Mouse (Mus musculus): Measurements from ENCODE around the gene Aars. TPM values are rescaled to one million over a fixed set of nuclear protein-coding genes. Genes with fewer than 3 reads are reported as not detected.

Gene Aars
- total RNA-seq, 2 experiments from 2014 or later = 90.2 to 103 TPM

GRCm38 (mm10) chr8:111030045-111030444, 2.9 kb upstream of the Aars start:
- TF ChIP-seq CTCF (IDR thresholded peaks at IDR 0.05) = no peak
- no peak for DNase-seq (ENCODE audit: extremely low spot score in 1 of 2, low spot score in 2 of 2)
- Histone ChIP-seq H3K27ac (no peak overlapping the region), H3K4me3 (no peak overlapping the region)
- intact Hi-C loops (cut with DNase I) = no loop called here

GRCm38 (mm10) chr8:111031572-111031971, 1.4 kb upstream of the Aars start, which contains the start of gene Ddx19b:
TSS of gene Ddx19b (minus strand) at chr8:111031751.
- intact Hi-C loops (cut with DNase I) = no loop called here
- Histone ChIP-seq H3K4me3 (no peak within 1 kb of the TSS), H3K27ac (no peak within 1 kb of the TSS)
- DNase-seq (ENCODE audit: extremely low spot score in 1 of 2, low spot score in 2 of 2) = no peak
- no peak for TF ChIP-seq CTCF (IDR thresholded peaks at IDR 0.05)

- DNase-seq (ENCODE audit: extremely low spot score in 1 of 2, low spot score in 2 of 2) = peak; percentile 95 to 99
- TF ChIP-seq CTCF (IDR thresholded peaks at IDR 0.05) = no peak
- intact Hi-C loops (cut with DNase I) = no loop called here
- Histone ChIP-seq H3K4me3 (peak overlapping the region; percentile 98), H3K27ac (peak overlapping the region; percentile 95)
Observed at GRCm38 (mm10) chr8:111033482-111034215, 705 bp downstream of the Aars start.

- Histone ChIP-seq H3K27ac (peak overlapping the region; percentile 95), H3K4me3 (peak overlapping the region; percentile 98)
- no peak for DNase-seq (ENCODE audit: extremely low spot score in 1 of 2, low spot score in 2 of 2)
- TF ChIP-seq CTCF (IDR thresholded peaks at IDR 0.05) = no peak
- intact Hi-C loops (cut with DNase I) = no loop called here
Observed at GRCm38 (mm10) chr8:111034276-111034675, 1.3 kb downstream of the Aars start.

DNA sequence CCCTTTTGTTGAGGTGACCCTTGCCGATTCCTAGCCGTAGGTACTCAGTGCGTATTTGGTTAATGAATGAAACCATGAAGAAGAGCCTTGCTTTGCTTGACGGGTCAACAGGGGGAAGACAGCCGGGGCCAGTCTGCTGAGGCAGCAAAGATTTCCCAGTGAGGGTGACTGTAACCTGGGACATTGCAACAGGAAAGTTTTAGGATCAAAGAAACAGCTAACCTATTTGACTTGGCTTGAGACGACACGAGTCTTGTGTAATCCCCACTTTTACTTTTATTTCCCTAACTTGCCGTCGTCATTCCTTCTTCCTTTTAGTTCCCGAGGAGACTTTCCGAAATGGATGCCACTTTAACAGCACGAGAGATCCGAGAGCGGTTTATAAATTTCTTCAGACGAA, 3.6 kb downstream of the Aars start:
- no peak overlapping the region for H3K27ac ChIP-seq
- TF ChIP-seq CTCF (IDR thresholded peaks at IDR 0.05) = no peak
- DNase-seq (ENCODE audit: extremely low spot score in 1 of 2, low spot score in 2 of 2) = no peak
- no peak overlapping the region for H3K4me3 ChIP-seq
- intact Hi-C loops (cut with DNase I) = no loop called here

DNA sequence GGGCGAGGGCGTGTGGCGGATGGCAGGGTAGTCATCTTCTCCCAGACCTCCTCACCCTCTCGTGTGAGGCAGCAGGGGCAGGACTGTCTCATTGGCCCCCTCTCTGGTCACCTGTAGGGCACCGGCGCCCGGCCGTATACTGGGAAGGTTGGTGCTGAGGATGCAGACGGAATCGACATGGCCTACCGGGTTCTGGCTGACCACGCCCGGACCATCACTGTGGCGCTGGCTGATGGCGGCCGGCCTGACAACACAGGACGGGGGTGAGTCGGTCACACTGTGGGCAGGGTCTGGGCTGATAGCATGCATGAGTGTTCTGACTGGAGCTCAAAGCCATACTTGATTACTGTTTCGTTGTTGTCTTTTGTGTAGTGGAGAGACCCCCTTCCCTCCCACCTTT, 9.6 kb downstream of the Aars start:
- Histone ChIP-seq H3K27ac (no peak overlapping the region), H3K4me3 (no peak overlapping the region)
- no peak for DNase-seq (ENCODE audit: extremely low spot score in 1 of 2, low spot score in 2 of 2)
- TF ChIP-seq CTCF (IDR thresholded peaks at IDR 0.05) = no peak
- intact Hi-C loops (cut with DNase I) = no loop called here

GRCm38 (mm10) chr8:111044003-111044734, 11.2 kb downstream of the Aars start:
- intact Hi-C loops (cut with DNase I) = no loop called here

DNA sequence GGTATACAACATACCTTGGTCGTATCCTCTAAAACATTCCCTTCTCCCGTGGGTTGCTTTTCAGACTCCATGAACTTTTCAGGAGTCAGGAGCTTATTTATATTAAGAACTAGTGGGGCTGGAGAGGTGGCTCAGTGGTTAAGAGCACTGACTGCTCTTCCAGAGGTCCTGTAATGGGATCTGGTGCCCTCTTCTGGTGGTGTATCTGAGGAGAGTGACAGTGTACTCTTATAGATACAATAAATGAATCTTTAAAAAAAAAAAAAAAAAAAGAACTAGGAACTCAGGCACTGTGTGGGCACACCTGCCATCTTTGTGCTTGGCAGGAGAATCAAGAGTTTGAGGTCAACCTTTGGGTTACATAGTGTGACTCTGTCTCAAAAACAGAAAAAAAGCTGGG, 15.8 kb downstream of the Aars start:
- Histone ChIP-seq H3K4me3 (no peak overlapping the region), H3K27ac (no peak overlapping the region)
- DNase-seq (ENCODE audit: extremely low spot score in 1 of 2, low spot score in 2 of 2) = no peak
- intact Hi-C loops (cut with DNase I) = no loop called here
- TF ChIP-seq CTCF (IDR thresholded peaks at IDR 0.05) = no peak; the same call in 1 of the 2 replicates

More at GRCm38 (mm10) chr8:111044003-111044734, 11.2 kb downstream of the Aars start:
- H3K27ac ChIP-seq = no peak overlapping the region
- no peak overlapping the region for H3K4me3 ChIP-seq
- TF ChIP-seq CTCF (IDR thresholded peaks at IDR 0.05) = peak; percentile 32
- DNase-seq (ENCODE audit: extremely low spot score in 1 of 2, low spot score in 2 of 2) = no peak

GRCm38 (mm10) chr8:111049106-111049505, 16.2 kb downstream of the Aars start:
- Histone ChIP-seq H3K27ac (no peak overlapping the region), H3K4me3 (no peak overlapping the region)
- no peak for TF ChIP-seq CTCF (IDR thresholded peaks at IDR 0.05)
- intact Hi-C loops (cut with DNase I) = no loop called here
- no peak for DNase-seq (ENCODE audit: extremely low spot score in 1 of 2, low spot score in 2 of 2)

DNA sequence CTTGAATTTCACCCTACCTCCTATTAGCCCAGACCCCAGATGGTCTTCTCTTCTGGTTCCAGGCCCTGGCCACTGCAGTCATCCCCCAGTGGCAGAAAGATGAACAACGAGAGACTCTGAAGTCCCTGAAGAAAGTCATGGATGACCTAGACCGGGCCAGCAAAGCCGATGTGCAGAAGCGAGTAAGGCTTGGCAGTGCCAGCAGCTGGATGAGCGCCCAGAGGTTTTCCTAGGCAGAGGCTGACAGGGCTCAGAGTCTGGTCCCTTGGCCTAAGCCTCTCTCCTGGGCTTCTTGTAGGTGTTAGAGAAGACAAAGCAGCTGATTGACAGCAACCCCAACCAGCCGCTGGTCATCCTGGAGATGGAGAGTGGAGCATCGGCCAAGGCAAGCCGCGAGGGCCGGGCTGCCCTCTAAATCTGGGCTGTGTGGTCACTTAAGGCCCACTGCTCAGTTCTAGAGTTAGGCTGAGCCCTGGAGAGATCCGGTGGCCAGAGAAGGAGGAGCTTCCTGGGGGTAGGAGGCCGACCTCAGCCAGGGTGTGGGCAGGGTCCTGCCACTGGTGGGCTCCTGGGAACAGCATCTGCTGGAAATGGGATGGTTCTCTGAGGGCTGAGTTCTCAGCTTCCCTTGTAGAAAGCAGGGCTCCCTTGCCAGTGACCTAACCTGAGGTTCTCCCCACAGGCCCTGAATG, 21.0 kb downstream of the Aars start:
- DNase-seq (ENCODE audit: extremely low spot score in 1 of 2, low spot score in 2 of 2) = no peak
- intact Hi-C loops (cut with DNase I) = no loop called here
- no peak overlapping the region for H3K27ac ChIP-seq
- no peak for TF ChIP-seq CTCF (IDR thresholded peaks at IDR 0.05)
- H3K4me3 ChIP-seq = no peak overlapping the region

GRCm38 (mm10) chr8:111055031-111055634, 22.2 kb downstream of the Aars start:
- intact Hi-C loops (cut with DNase I) = no loop called here
- DNase-seq (ENCODE audit: extremely low spot score in 1 of 2, low spot score in 2 of 2) = no peak
- no peak overlapping the region for H3K4me3 ChIP-seq
- H3K27ac ChIP-seq = no peak overlapping the region
- no peak for TF ChIP-seq CTCF (IDR thresholded peaks at IDR 0.05)
